Mouse (Mus musculus) ES-E14 (cell line): ENCODE measurements at regions not wholly inside any gene's neighbourhood (a gene's known extent, or its start where the extent isn't known, plus 50 kb on each side); places are given as distances from the start of the nearest gene placed in this dataset.

Source experiments
- CHD2 ChIP-seq: IDR thresholded peaks from 2 replicates; pipeline ENCODE4 v1.6.1; 2014; ENCODE audit warnings: mild to moderate bottlenecking, low read depth, low read length, inconsistent platforms
- HCFC1 ChIP-seq: IDR thresholded peaks from 2 replicates; pipeline ENCODE4 v1.6.1; 2012; ENCODE audit warnings: low read length, inconsistent platforms, borderline replicate concordance; ENCODE audit not compliant: insufficient read depth
- ZC3H11A ChIP-seq: IDR thresholded peaks from 2 replicates; pipeline ENCODE4 v1.6.1; 2012; ENCODE audit warnings: low read depth, mild to moderate bottlenecking, inconsistent platforms, low read length, borderline replicate concordance
- ZNF384 ChIP-seq: IDR thresholded peaks from 2 replicates; pipeline ENCODE4 v1.6.1; 2012; ENCODE audit warnings: low read depth, low read length, inconsistent platforms

DNA sequence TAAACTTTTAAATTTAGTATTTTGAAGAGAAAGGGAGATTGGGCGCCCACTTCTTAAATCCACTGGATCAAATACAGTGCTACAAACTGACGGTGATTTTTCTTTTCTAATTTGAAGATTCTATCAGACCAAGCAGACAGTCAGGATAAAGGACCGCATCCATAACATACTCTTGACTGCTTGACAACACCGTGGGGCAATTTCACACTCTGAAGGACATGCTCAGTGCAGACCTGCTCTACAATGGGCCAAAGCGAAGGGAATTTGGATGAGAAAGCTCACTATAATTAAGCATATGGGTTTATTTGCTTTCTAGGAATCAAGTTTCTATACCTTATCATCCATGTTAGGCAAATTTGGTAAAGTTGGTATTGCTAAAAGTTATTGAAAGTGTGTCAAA is 801.3 kb downstream of the Nr4a2 start:
- TF ChIP-seq ZC3H11A: no peak
- TF ChIP-seq CHD2: no peak
- TF ChIP-seq ZNF384: no peak
- no peak for TF ChIP-seq HCFC1
